Mouse (Mus musculus): ENCODE data around the gene Nusap1. TPM values are rescaled to one million over a fixed set of nuclear protein-coding genes. Genes with fewer than 3 reads are reported as not detected.
"Not testable (repeated sequence)": the region's sequence is repeated elsewhere in the genome, so short reads cannot be mapped to it uniquely, and the experiment has no call there.

Nusap1 gene
- total RNA-seq (2021) = 1 to 10 TPM; 1.1 to 1.8 TPM
- long read RNA-seq, experiment 1, partial matches to known transcripts = 0 of 4 reads
- long read RNA-seq, experiment 1, other reads (novel, unspliced or antisense) = 1 of 4 reads
- long read RNA-seq, experiment 2, partial matches to known transcripts = 0 of 8 reads
- long read RNA-seq, experiment 2, other reads (novel, unspliced or antisense) = 5 of 8 reads

DNA sequence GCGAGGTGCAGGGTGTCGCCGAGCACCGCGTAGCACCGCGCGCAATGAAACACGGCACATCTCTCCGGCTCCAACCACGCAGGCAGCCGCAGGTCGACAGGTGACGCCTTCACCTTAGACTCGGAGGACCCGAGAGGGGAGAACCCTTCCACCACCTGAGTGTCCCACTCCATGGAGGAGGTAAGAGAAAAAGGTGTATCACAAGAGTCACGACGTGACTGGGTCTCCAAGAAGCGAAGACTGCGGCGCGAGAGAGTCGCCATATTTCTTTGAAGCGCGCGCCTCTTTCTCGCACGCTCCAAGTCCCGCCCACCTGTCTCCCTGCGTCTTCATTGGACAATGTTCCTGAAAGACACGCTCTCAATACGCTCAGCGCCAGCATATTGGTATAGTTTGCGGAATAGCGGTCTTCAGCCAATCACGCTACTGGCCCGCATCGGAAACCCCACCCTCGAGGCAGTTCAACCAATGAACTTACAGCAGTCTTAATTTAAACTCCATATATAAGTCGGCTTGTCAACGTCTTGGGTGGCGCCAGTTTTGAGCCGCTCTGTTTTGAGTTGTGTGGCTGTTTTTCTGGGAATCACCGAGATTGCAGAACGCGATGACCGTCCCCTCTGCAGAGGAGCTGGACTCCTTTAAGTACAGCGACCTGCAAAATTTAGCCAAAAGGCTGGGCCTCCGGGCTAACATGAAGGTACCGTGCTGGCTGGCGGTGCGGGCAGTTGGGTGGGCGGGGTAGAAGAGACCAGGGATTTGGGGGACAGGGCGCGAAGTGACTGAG lies at the start of gene Nusap1, which contains the start of gene Oip5:
Gene Nusap1, plus strand, starts transcription at position 100 of the 784 bp plus-strand sequence.
Gene Oip5, minus strand, starts transcription at position 271 of the 784 bp plus-strand sequence.
- DNase-seq (ENCODE audit: low spot score in 2 of 2) = peak; percentile 83 to 96

DNA sequence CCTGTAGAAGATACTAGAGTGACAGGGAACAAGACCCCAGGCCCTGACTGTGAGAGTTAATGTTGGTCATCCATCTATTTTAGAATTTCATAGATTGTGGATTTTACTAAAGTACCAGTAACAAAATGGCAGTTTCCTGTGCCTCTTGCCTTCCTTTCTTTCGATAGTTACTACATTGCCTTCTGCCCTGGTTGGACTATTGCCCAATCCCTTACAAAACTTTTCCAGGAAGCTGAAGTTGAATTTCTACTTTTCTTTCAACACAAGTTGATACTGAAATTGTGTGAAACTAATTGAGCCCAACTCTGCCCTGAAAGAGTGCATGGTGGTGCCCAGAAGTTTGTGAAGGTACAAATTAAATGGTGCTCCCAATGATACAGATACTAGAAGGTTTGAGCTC lies 45.6 kb upstream of the Nusap1 start:
- no peak for DNase-seq (ENCODE audit: low spot score in 2 of 2)

DNA sequence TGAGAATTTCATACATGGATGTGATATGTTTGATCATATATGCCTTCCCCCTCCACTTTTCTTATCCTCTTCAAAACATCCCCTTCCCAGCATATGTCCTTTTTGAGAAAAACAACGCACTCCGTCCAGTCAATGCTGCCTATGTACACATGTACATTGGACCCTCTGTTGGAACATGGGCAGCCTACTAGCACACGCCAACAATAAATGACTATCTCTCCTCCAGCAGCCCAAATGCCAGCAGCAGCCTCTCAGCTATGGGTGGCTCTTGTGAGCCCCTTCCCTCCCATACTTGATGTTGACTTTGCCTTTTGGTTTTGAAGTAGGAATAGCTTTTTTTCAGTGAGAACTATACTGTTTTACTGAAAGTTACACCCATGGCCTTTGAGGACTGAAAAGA lies 36.5 kb upstream of the Nusap1 start:
- DNase-seq (ENCODE audit: low spot score in 2 of 2) = no peak

DNA sequence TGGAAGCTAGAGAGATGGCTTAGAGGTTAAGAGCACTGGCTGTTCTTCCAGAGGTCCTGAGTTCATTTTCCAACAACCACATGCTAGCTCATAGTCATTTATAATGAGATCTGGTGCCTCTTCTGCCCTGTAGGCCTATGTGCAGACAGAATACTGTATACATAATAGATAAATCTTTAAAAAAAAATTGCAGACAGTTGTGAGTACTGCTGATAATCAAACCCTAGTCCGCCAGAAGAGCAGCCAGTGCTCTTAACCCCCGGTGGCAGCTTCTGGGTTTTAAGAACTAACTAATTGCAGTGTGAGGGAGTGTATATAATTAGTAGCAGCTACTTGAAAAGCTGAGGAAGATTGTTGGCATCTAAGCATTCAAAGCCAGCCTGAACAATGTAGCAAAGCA lies 34.7 kb upstream of the Nusap1 start:
- no peak for DNase-seq (ENCODE audit: low spot score in 2 of 2)

DNA sequence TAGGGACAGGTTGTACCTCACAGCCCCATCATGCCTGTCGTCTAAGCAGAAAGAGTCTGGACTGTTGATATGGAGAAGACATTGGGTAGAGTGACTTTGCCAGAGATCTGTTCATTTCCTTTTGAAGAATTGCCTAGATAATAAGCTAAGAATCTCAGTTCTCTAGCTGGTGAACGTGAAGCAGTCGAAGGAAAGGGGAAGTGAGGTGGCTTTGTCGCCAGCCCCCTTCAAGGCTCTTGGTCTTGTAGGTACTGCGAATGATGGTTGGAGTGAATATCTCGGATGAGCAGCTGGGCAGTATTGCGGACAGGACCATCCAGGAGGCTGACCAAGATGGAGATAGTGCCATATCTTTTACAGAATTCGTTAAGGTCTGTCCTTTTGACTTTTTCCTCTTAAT lies 33.8 kb upstream of the Nusap1 start:
- DNase-seq (ENCODE audit: low spot score in 2 of 2) = no peak

DNA sequence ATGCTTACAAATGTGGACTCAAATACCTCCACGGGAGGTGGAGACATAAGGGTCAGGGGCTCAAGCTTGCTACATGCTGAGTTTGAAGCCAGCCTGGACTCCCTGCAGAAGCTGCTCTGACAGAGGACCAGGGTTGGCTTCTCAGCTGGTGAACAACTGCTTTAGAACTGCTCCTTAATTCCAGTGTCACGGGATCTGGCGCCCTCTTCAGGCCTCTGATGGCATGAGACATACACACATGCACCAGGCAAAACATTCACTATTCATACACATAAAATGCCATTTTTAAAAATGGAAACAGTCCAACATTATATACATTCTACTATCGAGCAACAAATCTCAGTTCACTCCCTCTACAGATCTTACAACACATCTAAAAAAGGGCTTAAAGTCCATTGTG lies 30.7 kb upstream of the Nusap1 start:
- DNase-seq (ENCODE audit: low spot score in 2 of 2) = no peak

DNA sequence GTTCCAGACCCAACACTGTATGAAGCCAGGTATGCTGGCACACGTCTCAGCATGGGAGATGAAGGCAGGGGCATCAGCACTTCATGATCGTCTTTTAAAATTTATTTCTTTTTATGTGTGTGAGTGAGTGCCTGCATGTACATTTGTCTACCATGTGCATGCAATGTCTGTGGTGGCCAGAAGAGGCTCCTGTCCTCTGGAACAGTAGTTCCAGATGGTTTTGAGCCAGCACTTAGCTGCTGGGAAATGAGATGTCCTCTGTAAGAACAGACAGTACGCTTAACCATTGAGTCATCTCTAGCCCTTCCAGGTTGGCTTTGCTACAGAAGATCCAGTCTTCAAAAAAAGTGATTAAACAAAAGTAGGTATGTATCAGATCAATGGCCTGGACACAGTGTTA lies 26.9 kb upstream of the Nusap1 start:
- DNase-seq (ENCODE audit: low spot score in 2 of 2) = no peak

DNA sequence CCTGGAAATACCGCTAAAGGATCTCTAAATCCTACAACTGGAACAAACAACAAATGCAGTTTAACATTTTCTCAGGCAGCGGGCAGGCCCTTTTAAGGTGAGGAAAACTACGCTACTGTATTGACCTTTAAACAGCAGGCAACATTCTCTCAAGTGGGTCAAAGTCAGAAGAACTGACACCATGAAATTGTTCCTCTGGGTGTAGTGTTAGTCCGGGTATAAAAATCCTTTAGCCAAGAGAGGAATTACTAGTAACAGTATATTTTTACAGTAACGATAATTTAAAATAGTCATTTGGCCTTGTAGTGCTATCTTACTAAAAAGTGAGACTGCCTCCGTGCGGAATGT lies 24.4 kb upstream of the Nusap1 start:
- DNase-seq (ENCODE audit: low spot score in 2 of 2) = no peak

DNA sequence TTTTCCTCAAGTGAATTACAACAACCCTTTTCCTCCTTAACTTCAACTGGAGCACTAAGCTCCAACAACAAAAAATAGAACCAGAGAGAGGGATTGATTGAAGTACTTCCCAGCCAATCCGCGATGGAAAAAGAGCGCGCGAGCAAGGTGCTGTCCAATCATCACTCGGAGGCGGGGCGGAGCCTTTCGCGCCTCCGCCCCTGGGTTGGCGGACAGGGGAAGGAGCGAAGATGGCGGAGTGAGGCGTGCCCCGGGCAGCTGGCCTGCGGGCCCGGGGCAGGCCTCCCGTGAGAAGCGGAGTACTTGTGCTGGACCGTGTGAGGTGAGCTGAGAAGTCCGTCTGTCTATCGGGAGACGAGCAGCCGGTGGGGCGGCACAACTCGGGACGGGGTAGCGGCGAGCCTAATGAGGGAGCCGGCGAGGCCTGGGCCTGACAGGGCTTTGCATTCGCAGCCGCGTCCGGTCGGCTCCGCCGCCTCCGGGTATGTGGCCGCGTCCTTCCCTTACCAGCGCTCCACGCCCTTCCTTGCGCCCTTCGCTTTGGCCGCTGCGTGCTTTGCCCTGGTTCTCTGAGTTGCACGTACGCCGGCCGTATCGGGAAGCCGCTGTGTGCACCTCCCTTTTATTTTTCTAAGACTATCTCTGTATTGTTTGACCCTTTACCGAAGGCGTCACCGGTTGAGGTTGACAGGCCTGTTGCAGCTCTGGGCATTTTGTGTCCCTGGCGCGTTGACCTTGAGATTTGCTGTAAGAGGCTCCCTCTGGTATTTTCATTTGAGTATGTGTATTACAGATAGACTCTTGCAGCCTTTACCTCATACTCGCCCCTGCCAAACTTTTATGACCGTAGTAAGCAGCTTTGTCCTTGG lies 23.8 kb upstream of the Nusap1 start:
- peak; percentile 98 for DNase-seq (ENCODE audit: low spot score in 2 of 2)

DNA sequence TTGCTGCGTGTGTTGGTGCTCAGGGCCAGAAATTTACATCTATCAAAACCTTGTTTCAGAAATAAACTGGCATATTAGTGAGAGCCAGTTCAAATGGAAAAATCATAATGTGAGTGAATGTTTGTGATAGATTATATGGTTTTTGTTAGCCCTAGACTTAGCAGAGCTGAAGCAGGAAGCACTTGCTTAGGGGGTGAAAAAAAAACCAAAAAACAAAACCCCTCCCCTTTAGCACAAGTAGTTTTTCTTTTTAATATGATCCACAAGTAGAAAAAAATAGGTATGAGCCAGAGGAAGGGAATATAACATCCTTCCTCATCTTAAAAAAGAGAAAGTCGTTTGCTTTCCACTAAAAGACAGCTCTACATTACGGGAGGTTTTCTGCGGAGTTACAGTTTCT lies 22.8 kb upstream of the Nusap1 start:
- no peak for DNase-seq (ENCODE audit: low spot score in 2 of 2)

DNA sequence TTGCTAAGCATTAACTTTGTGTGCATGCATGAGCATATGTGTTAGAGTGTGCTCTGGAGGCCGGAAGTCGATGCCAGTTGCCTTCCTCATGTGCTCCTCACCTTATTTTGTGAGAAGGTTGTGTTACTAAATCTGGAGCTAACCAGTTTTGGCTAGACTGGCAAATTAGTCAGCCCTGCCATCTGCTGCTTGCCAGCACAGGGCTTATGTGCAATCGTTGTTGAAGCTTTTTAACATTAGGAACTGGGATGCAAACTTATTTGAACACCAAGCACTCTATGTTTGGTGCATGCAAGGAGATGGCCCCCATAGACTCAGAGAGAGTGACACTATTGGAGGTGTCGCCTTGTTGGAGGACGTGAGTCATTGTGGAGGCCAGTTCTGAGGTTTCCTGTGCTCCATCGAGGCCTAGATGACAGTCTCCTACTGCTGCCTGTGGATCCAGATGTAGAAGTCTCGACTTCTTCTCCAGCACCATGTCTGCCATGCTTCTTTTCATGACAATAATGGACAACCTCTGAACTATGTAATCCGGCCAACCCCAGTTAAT lies 21.2 kb upstream of the Nusap1 start:
- peak; percentile 34 to 58 for DNase-seq (ENCODE audit: low spot score in 2 of 2)

DNA sequence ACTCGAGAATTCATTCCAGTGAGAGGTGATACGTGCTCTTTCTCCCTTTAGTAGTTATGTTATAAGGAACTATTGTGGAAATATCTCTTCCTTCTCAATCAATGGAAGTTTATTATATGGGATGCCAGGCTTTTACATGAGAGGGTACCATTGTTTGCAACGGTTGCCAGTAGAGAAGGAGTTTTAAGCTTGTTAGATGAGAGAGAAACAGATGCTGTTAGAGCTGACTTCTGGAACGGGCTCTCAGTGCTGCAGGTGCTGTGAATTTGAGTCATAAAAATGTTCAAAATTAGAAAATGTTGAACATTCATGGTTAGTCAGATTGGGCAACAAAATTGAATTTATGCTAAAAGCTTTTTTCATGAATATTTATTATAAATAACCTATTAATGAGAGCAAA lies 17.1 kb upstream of the Nusap1 start:
- peak in 1 of 2 experiments; percentile 55 for DNase-seq (ENCODE audit: low spot score in 2 of 2)

DNA sequence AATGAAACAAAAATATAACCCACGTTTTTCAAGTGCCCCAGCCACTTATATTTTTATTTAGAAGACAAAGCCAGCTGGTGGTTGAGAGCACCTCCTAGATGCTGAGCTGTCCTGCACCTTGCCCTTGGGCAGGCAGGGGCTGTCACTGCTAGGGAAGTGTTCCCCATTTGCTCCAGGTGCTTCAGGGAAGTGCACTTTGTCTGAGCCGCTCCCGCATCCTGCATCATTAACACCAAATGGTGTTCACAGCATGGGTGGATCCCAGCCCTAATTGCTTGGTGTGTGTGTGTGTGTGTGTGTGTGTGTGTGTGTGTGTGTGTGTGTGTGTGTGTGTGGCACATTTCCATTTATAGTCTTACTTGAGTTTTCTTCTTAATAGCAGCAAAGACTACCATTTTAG lies 16.5 kb upstream of the Nusap1 start:
- DNase-seq (ENCODE audit: low spot score in 2 of 2) = peak in 1 of 2 experiments; percentile 12

DNA sequence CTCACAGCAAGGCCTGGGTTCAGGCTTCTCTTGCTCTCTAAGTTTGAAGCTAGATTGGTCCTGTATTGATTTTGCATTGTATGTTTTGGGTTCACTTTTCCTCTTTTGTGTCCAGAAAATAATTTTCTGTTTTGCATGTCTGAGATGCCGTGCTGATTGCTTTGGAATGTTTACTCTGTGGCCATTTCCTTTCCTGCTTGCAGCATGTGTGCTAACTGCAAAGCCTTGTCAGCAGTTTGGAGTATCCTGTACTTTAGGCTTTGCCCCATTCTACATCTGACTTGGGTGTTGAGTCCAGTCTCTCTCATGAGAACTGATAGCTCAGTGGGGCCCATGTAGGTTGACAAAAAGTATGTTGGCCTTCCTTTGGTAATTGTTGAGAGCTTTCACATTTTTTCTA lies 15.6 kb upstream of the Nusap1 start:
- no peak for DNase-seq (ENCODE audit: low spot score in 2 of 2)

DNA sequence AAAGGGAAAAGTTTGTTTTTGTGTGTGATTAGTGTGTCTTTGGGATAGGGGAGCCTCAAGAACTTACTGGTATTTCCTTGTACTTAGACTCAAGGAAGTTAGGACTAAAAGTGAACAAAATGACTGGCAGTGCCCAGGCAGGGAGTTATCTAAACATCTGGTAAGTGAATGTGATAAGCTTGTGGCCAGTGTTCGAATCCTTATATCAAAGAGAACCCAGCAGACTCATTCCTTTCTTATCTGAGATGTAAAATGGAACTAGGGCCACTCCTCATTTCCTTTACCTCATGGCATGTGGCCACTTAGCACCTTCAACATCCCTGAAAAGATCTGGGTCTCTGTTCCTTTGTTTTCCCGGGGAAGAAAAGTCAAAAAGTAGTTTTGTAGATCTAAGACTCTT lies 14.2 kb upstream of the Nusap1 start:
- DNase-seq (ENCODE audit: low spot score in 2 of 2) = no peak

DNA sequence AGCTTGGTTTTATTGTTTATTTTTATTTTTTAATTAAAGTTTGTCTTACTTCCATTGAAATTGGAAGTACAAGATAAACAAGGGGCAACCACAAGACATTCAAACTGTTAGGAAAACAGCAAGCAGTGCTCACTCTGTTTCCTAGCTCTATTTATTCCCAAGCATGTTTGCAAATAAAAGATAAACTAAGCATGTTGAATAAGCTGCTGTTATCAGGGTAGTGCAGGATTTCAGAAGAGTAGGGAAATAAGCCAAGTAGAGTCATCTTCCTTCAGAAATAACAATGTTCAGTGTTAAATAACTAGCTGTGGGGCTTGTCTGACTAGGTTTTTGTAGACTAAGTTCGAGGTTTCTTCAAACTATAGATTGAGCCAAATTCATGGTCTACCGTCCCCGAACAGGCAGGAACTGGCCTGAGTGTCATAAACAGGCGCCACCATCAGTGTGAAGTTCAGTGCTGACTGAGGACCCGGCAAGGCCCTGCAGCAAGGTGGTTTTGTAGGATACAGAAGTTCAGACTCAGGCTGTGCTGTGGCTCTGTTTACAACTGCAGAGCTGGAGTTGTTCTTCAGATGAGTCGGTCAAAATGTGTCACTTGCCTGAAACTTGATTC lies 12.6 kb upstream of the Nusap1 start:
- DNase-seq (ENCODE audit: low spot score in 2 of 2) = no peak

DNA sequence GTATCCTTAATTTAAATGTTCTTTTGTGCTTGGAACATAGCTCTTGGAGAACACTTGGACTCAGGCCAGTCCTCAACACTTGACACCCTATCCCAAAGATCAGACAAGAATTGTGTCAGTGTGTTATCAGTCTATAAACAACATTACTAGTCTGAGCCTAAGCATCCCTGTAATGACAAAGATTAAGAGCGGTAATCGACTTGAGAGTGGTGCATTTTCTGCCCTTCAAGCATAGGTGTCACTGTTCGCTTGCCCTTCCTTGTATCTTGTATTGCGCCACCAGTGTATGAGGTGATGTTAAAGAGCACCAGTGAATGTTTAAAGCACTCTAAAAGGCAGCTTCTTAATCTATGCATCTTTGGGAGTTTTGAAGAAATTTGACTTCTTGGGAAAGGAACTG lies 11.1 kb upstream of the Nusap1 start:
- no peak for DNase-seq (ENCODE audit: low spot score in 2 of 2)

DNA sequence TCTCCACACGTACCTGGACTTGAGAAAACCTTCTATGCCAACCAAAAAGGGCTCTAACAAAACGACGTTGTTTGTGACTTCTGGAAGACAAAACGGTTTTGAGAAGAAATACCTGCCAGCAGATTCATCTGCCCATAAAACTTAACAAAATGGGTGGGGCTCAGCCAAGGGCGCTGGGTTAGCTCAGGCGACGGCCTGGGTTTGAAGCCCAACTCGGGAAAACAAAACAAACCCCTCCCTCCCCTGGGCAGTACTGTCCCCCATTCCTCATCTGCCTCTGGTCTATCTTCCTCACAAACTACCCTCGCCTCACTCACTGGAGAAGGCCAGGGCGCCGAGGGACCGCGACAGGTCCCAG lies 278 bp upstream of the Nusap1 start:
- DNase-seq (ENCODE audit: low spot score in 2 of 2) = no peak

DNA sequence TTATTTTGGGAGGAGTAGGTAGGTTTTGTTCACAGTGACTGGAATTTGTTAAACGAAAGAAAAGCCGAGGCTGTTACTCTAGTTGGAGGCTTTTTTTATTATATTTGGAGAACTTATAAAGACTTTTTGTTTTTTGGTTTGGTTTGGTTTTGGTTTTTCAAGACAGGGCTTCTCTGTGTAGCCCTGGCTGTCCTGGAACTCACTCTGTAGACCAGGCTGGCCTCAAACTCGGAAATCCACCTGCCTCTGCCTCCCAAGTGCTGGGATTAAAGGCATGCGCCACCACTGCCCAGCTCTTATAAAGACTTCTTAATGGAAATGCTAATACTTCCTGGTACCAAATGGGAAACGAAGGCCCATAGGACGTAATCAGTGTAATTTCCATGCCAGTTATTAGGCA lies 904 bp downstream of the Nusap1 start:
- DNase-seq (ENCODE audit: low spot score in 2 of 2) = not testable (repeated sequence)

DNA sequence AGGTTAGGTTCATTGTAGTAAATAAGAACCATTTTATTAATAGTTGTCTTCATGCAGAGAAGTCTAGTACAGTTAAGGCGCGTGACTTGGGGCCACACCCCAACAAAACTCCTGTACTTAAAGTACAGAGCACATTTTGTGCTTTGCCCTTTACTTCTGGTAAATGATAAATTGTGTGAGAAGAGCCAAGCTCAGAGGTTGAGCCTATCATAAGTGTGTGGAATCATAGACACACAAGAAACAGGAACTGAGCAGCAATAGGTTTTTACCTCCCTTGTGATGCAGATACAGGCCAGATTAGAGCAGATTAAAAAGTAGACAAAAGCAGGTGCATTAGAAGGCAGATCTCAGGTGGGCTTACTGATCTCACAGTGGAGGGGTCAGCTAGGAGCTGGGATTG lies 3.2 kb downstream of the Nusap1 start:
- DNase-seq (ENCODE audit: low spot score in 2 of 2) = no peak

DNA sequence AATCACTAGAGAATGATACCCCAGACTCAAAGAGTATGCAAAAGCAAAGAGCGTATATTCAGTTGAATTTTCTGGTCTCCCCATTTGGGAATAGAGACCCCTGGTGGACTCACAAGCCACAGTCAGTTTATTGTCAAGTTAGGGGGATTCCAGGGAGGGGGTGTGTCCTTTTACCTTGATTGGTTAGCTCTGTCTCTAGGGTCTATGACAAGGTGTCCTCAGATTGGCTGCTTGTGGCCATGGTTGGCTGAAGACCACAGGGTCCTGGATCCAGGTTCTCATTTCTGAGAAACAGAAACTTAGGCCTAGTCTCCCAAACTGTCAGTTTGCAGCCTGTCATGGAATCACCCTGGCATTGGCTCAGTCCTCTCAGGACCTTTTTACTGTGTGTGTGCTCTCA lies 18.7 kb downstream of the Nusap1 start:
- DNase-seq (ENCODE audit: low spot score in 2 of 2) = no peak

Measured in layer of hippocampus, postnatal 14 days (tissue).